11 mouse cellular contexts compared by ENCODE assay signal in the genomic region with DNA sequence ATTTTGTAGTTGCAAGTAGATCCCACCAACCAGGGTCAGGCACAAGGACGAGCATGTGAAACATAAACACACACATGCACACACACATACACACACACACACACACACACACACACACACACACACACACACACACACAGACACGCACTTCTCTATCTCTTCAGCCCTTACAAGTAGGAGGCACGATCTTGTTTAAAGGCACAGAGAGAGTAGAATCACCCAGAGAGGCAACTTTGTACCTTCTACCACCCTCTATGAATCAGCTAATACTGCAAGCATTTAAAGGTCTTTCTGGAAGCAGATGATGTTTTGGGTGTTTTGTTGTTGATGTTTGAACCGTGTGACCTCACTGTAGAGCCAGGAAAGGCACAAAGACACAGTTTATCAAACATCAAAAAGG.
"Had no signal": no experiment of that assay in that cellular context is flagged by ENCODE, and none has a peak within 500 bp of the region (broad histone marks: within the 10 kb centered on the region; RNA-seq: fewer than 3 reads in every experiment).

No protein-coding gene starts in this region.

- H3K4me3 ChIP-seq: intestine, embryonic 15.5 days; layer of hippocampus, adult 2 months; limb, embryonic 15.5 days; liver, embryonic 12.5 days; lung, embryonic 15.5 days; midbrain, embryonic 13.5 days; myocyte; neural tube, embryonic 12.5 days had no signal

- H3K36me3 ChIP-seq: intestine, embryonic 15.5 days; limb, embryonic 15.5 days; lung, embryonic 15.5 days; midbrain, embryonic 13.5 days; neural tube, embryonic 12.5 days had no signal

- H3K27me3 ChIP-seq: intestine, embryonic 15.5 days; limb, embryonic 15.5 days; liver, embryonic 12.5 days; neural tube, embryonic 12.5 days had no signal

- H3K4me2 ChIP-seq: limb, embryonic 15.5 days; liver, embryonic 12.5 days; lung, embryonic 15.5 days; midbrain, embryonic 13.5 days; neural tube, embryonic 12.5 days had no signal

- H3K9me3 ChIP-seq: intestine, embryonic 15.5 days; limb, embryonic 15.5 days; liver, embryonic 12.5 days; lung, embryonic 15.5 days; midbrain, embryonic 13.5 days; neural tube, embryonic 12.5 days had no signal

- H3K9ac ChIP-seq: intestine, embryonic 15.5 days; limb, embryonic 15.5 days; liver, embryonic 12.5 days; lung, embryonic 15.5 days; midbrain, embryonic 13.5 days; neural tube, embryonic 12.5 days had no signal

- H3K27ac ChIP-seq: intestine, embryonic 15.5 days; layer of hippocampus, adult 2 months; limb, embryonic 15.5 days; liver, embryonic 12.5 days; midbrain, embryonic 13.5 days; neural tube, embryonic 12.5 days had no signal

- ATAC-seq: intestine, embryonic 15.5 days; liver, embryonic 12.5 days; midbrain, embryonic 13.5 days had no signal

- DNase-seq: kidney, adult 18-20 months; kidney, postnatal 4 days; thymus, postnatal 4 days had no signal
